Mouse (Mus musculus) kidney, postnatal 0 days (tissue): Measurements from ENCODE around the gene Gm49601. TPM values are rescaled to one million over a fixed set of nuclear protein-coding genes. Genes with fewer than 3 reads are reported as not detected.

Experiments
- ATAC-seq: fragments of 200-750 bp; cut with Nextera tagmentation; replicated peaks from 2 replicates; pipeline ENCODE4 v1.8.0; 2017; ENCODE audit warnings: low read depth, moderate number of reproducible peaks, moderate TSS enrichment, moderate library complexity; ENCODE audit not compliant: low FRiP score
- DNase-seq: peaks from one replicate; pipeline ENCODE4 v3.0.0-alpha.2; 2016; ENCODE audit warnings: low spot score
- H3K27ac ChIP-seq: fragments of 300-500 bp; sonication (generic); 2 replicates; pipeline ENCODE4 v1.5.1; 2014; ENCODE audit warnings: mild to moderate bottlenecking
- H3K27me3 ChIP-seq: fragments of 300-500 bp; sonication (generic); 2 replicates; pipeline ENCODE4 v1.6.1; 2014; ENCODE audit warnings: low read length, mixed read lengths; ENCODE audit not compliant: insufficient read depth
- H3K36me3 ChIP-seq: fragments of 300-500 bp; sonication (generic); 2 replicates; pipeline ENCODE4 v1.6.1; 2014; ENCODE audit warnings: low read length, mixed read lengths; ENCODE audit not compliant: insufficient read depth
- H3K4me1 ChIP-seq: fragments of 300-500 bp; sonication (generic); replicated peaks from 2 replicates; pipeline ENCODE4 v1.6.1; 2014; ENCODE audit warnings: antibody characterized with exemption, low read length, mixed read lengths; ENCODE audit not compliant: insufficient read depth
- H3K4me2 ChIP-seq: fragments of 300-500 bp; sonication (generic); 2 replicates; pipeline ENCODE4 v1.6.1; 2014; ENCODE audit warnings: mild to moderate bottlenecking, low read length, moderate library complexity, mixed read lengths
- H3K4me3 ChIP-seq: fragments of 300-500 bp; sonication (generic); replicated peaks from 2 replicates; pipeline ENCODE4 v1.5.1; 2014; ENCODE audit warnings: low read depth, low read length
- H3K9ac ChIP-seq: fragments of 300-500 bp; sonication (generic); 2 replicates; pipeline ENCODE4 v1.6.1; 2014; ENCODE audit warnings: low read depth, low read length
- H3K9me3 ChIP-seq: fragments of 300-500 bp; sonication (generic); replicated peaks from 2 replicates; pipeline ENCODE4 v1.6.1; 2016; ENCODE audit warnings: low read length, inconsistent platforms, mixed read lengths
- CTCF ChIP-seq: IDR thresholded peaks from 2 replicates; pipeline ENCODE4 v1.5.1; 2016; ENCODE audit warnings: antibody characterized with exemption, low read depth, mild to moderate bottlenecking, moderate library complexity
- WGBS: fragments of 180-500 bp; shearing (Covaris S2); extraction: QIAGEN DNeasy Blood & Tissue Kit; methylation state at CpG from one replicate; pipeline ENCODE4 v1.1.7; 2014; 5-methylcytosine and 5-hydroxymethylcytosine counted together
- polyA plus RNA-seq: library from polyadenylated mRNA; unstranded; fragments of >200 nt; fragmentation: Nextera tagmentation; extraction: Ambion mirVana; gene quantifications from 2 replicates; pipeline ENCODE4 v1.2.1, GENCODE M21; 2015

Gene Gm49601
- polyA plus RNA-seq, 1 experiment from 2014 or later = 1.3 TPM

GRCm38 (mm10) chr16:18653290-18654160 lies 27.3 kb upstream of the Gm49601 start:
- H3K4me1 ChIP-seq = no peaks in the 10 kb centered on the region
- H3K4me3 ChIP-seq = no peak overlapping the region
- no peaks in the 10 kb centered on the region for H3K27me3 ChIP-seq
- no peaks in the 10 kb centered on the region for H3K36me3 ChIP-seq
- H3K9me3 ChIP-seq = no peaks in the 10 kb centered on the region
- DNase-seq = no peak
- 91% methylated on average over 6 of the region's 6 CpGs for WGBS
- no peak overlapping the region for H3K27ac ChIP-seq
- 0 out of 2 replicates have a peak, but pooled peaks have one; percentile 16 for TF ChIP-seq CTCF
- no peak overlapping the region for H3K9ac ChIP-seq
- no peak for ATAC-seq
- H3K4me2 ChIP-seq = no peak overlapping the region

- Histone ChIP-seq H3K27ac (no peak overlapping the region), H3K9me3 (no peaks in the 10 kb centered on the region), H3K4me2 (no peak overlapping the region), H3K36me3 (no peaks in the 10 kb centered on the region), H3K9ac (no peak overlapping the region), H3K27me3 (no peaks in the 10 kb centered on the region), H3K4me1 (no peaks in the 10 kb centered on the region), H3K4me3 (no peak overlapping the region)
- 61% methylated on average over 3 of the region's 3 CpGs for WGBS
- no peak for TF ChIP-seq CTCF
- ATAC-seq (no peak), DNase-seq (no peak)
Measured at GRCm38 (mm10) chr16:18649126-18649525, 22.9 kb upstream of the Gm49601 start.

GRCm38 (mm10) chr16:18645329-18645728 lies 19.1 kb upstream of the Gm49601 start:
- Histone ChIP-seq H3K4me3 (no peak overlapping the region), H3K27ac (no peak overlapping the region), H3K9me3 (no peaks in the 10 kb centered on the region), H3K4me2 (no peak overlapping the region), H3K27me3 (0 out of 2 replicates have a peak, but pooled peaks cover 3% of the 10 kb centered on the region), H3K36me3 (no peaks in the 10 kb centered on the region), H3K4me1 (no peaks in the 10 kb centered on the region), H3K9ac (no peak overlapping the region)
- ATAC-seq = no peak
- WGBS = 46% methylated on average over 6 of the region's 6 CpGs
- no peak for DNase-seq
- TF ChIP-seq CTCF = no peak

- no peak for ATAC-seq
- Histone ChIP-seq H3K9me3 (no peaks in the 10 kb centered on the region), H3K4me1 (no peaks in the 10 kb centered on the region), H3K27me3 (0 out of 2 replicates have a peak, but pooled peaks cover 3% of the 10 kb centered on the region), H3K4me3 (no peak overlapping the region), H3K27ac (no peak overlapping the region), H3K4me2 (no peak overlapping the region), H3K36me3 (no peaks in the 10 kb centered on the region), H3K9ac (no peak overlapping the region)
- no peak for TF ChIP-seq CTCF
- DNase-seq = no peak
- 78% methylated on average over 4 of the region's 4 CpGs for WGBS
Measured at GRCm38 (mm10) chr16:18644485-18644884, 18.3 kb upstream of the Gm49601 start.

- Histone ChIP-seq H3K9me3 (no peaks in the 10 kb centered on the region), H3K4me3 (no peak overlapping the region), H3K4me1 (no peaks in the 10 kb centered on the region), H3K36me3 (no peaks in the 10 kb centered on the region), H3K4me2 (no peak overlapping the region), H3K27ac (no peak overlapping the region), H3K9ac (no peak overlapping the region), H3K27me3 (0 out of 2 replicates have a peak, but pooled peaks cover 3% of the 10 kb centered on the region)
- TF ChIP-seq CTCF = no peak
- ATAC-seq (no peak), DNase-seq (no peak)
- WGBS = 73% methylated on average over 11 of the region's 11 CpGs
Measured at GRCm38 (mm10) chr16:18643406-18643998, 17.3 kb upstream of the Gm49601 start.

GRCm38 (mm10) chr16:18642897-18643296 lies 16.7 kb upstream of the Gm49601 start:
- Histone ChIP-seq H3K9ac (no peak overlapping the region), H3K9me3 (no peaks in the 10 kb centered on the region), H3K4me3 (no peak overlapping the region), H3K4me2 (no peak overlapping the region), H3K4me1 (no peaks in the 10 kb centered on the region), H3K27me3 (0 out of 2 replicates have a peak, but pooled peaks cover 3% of the 10 kb centered on the region), H3K27ac (no peak overlapping the region), H3K36me3 (no peaks in the 10 kb centered on the region)
- ATAC-seq (no peak), DNase-seq (no peak)
- 69% methylated on average over 4 of the region's 4 CpGs for WGBS
- no peak for TF ChIP-seq CTCF
